Mouse (Mus musculus): ENCODE measurements around the gene Fam13c.
A peak's percentile ranks its signal among the peaks of the same experiment; 100 is the strongest.

Fam13c gene

DNA sequence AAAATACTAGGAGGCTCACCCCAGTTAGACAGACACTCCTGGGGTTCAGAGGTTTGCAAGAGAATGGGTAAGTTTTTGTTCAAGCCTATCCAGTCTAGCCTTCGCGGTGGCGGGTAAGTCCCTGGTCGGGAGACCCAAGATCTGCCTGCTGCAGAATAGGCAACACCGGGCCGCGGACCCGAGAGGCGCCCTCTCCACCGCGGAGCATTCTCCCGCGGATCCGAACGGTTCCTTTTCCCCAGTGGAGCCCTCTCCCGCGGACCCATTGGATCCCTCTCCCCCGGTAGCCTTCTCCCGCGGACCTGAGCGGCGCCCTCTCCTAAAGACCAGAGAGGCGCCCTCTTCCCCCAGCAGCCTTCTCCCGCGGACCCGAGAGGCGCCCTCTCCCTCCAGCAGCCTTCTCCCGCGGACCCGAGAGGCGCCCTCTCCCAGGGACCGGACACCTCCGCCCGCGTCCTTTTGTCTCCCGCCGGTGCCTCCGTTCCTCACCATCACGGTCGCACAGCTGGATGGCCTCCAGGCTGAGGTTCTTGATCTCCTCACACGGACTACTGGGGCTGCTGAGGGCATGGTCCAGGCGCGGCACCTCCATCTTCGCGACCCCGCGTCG lies 158.3 kb downstream of the Fam13c start:
- DNase-seq (ENCODE audit: low spot score in 2 of 2): peak; percentile 58 to 63

- DNase-seq (ENCODE audit: low spot score in 2 of 2): peak; percentile 91 to 92
These were observed 159.0 kb downstream of the Fam13c start for GRCm38 (mm10) chr10:70599126-70599924.

DNA sequence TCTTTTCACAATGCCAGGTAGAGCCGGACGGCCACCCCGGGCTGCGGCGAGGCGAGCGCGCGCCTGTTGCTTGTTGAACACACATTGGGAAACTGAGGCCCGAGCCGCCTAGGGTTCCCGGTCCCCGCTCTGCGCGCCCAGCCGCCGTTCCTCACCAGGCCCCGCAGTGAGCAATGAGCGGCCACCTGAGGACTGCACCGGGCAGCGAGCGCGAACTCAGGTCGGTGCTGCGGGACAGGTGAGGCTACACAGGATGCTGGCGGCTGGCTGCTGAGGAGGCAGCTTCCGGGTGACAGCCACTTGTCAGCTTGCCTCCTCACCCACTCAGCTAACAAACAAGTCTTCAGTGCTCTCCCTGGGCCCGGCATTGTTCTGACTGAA lies 159.6 kb downstream of the Fam13c start:
- no peak for DNase-seq (ENCODE audit: low spot score in 2 of 2)
